Mouse (Mus musculus) lung, postnatal 4 days (tissue): ENCODE results near the gene Tctn1.
"Not testable (repeated sequence)": the region's sequence is repeated elsewhere in the genome, so short reads cannot be mapped to it uniquely, and the experiment has no call there.

Experiments
- DNase-seq, 2 experiments: peaks; one replicate each; pipeline ENCODE4 v3.0.0; 2021

Gene Tctn1

GRCm38 (mm10) chr5:122218109-122218905, 46.0 kb downstream of the Tctn1 start:
- no peak for DNase-seq

GRCm38 (mm10) chr5:122217636-122218035, 46.6 kb downstream of the Tctn1 start:
- no peak for DNase-seq

GRCm38 (mm10) chr5:122213861-122214260, 50.4 kb downstream of the Tctn1 start:
- no peak for DNase-seq

GRCm38 (mm10) chr5:122212820-122213219, 51.4 kb downstream of the Tctn1 start:
- not testable (repeated sequence) for DNase-seq

- no peak for DNase-seq
Measured at GRCm38 (mm10) chr5:122212125-122212524, 52.1 kb downstream of the Tctn1 start.

GRCm38 (mm10) chr5:122210890-122211289, 53.4 kb downstream of the Tctn1 start:
- peak; percentile 41 to 48 for DNase-seq

- peak; percentile 64 to 68 for DNase-seq
Measured at GRCm38 (mm10) chr5:122209591-122210368, 54.5 kb downstream of the Tctn1 start.

- DNase-seq, result no peak
Measured at GRCm38 (mm10) chr5:122208909-122209308, 55.4 kb downstream of the Tctn1 start.

- DNase-seq, result no peak
Measured at GRCm38 (mm10) chr5:122206475-122206874, 57.8 kb downstream of the Tctn1 start, which contains the start of gene Hvcn1. Gene Hvcn1, plus strand, starts transcription at chr5:122206804.

- DNase-seq, result no peak
Measured at GRCm38 (mm10) chr5:122204180-122204579, 60.1 kb downstream of the Tctn1 start.

- DNase-seq, result no peak
Measured at GRCm38 (mm10) chr5:122201904-122202303, 62.4 kb downstream of the Tctn1 start.

- DNase-seq, result no peak
Measured at GRCm38 (mm10) chr5:122200872-122201271, 63.4 kb downstream of the Tctn1 start.

GRCm38 (mm10) chr5:122192347-122192746, 71.9 kb downstream of the Tctn1 start:
- no peak for DNase-seq

GRCm38 (mm10) chr5:122191269-122192063, 72.8 kb downstream of the Tctn1 start:
- no peak for DNase-seq

- DNase-seq, result no peak
Measured at GRCm38 (mm10) chr5:122190465-122190864, 73.8 kb downstream of the Tctn1 start.

GRCm38 (mm10) chr5:122189115-122189514, 75.1 kb downstream of the Tctn1 start:
- DNase-seq, result no peak
